Mouse (Mus musculus): ENCODE measurements around the gene Znhit6.

GRCm38 (mm10) chr3:145550216-145550615, 25.8 kb upstream of the Znhit6 start:
- TF ChIP-seq POLR2A (IDR thresholded peaks at IDR 0.05; ENCODE audit: insufficient read depth, low read length) (no peak), CTCF (IDR thresholded peaks at IDR 0.05; ENCODE audit: low read depth, low read length) (no peak)
